Mouse (Mus musculus) cortical plate, adult 2 months (tissue): ENCODE measurements around the gene Erc1.

ENCODE experiments used
- CTCF ChIP-seq: fragments of 200-500 bp; IDR thresholded peaks from 2 replicates; pipeline ENCODE4 v1.5.1; 2011; ENCODE audit warnings: mild to moderate bottlenecking, control low read depth, low read length; ENCODE audit not compliant: insufficient read depth; ENCODE audit errors: extremely low read depth
- POLR2A ChIP-seq: fragments of 200-500 bp; IDR thresholded peaks from 2 replicates; pipeline ENCODE4 v1.6.1; 2011; ENCODE audit warnings: mild to moderate bottlenecking, low read length, control low read depth; ENCODE audit not compliant: insufficient read depth; ENCODE audit errors: extremely low read depth

DNA sequence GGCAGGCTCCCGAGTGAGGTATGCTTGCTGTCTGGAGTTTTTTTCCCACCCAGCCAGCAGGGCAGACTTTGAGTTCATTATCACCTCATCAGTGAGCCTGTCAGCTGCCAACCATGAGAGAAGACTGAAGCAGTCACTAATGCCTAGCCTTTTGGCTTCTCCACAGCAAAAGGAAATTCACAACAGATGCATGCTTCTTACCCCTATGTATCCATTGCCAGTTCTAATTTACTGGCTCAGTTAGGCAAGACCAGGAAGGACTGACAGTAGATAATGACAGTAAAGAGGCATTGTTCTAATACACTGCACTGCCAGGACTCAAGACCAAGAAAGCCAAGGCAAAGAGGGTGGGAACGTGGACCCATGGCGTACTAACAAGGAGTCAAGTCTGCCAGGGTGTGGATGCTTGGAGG lies 186.9 kb downstream of the Erc1 start:
- no peak for TF ChIP-seq POLR2A
- no peak for TF ChIP-seq CTCF
